Mouse (Mus musculus): ENCODE data around the gene Ccer2. TPM values are rescaled to one million over a fixed set of nuclear protein-coding genes. Genes with fewer than 3 reads are reported as not detected.

The Ccer2 gene
- polyA plus RNA-seq (2015; fragmentation: Nextera tagmentation; extraction: Ambion mirVana) = not detected in 2 replicates

DNA sequence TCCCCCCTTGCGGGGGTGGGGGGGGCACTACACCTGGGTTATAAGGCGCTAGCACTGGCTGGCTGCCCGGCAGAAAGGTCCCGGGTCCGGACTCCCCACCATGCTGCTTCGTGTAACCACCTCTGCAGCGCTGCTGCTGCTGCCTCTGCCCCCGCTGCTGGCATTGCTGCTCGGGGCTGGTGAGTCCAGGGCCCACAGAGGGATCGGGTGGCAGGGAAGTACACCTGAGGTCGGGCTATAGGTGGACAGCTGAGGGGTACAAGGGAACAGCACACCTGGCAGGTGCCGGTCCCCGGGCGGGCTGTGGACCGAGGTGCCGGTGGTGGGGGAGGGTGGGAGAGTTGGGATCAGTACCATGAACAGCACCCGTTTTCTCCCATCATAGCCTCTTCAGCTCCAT is at the start of gene Ccer2:
Gene Ccer2, plus strand, starts transcription at position 96 of the 400 bp plus-strand sequence.
- Histone ChIP-seq H3K9ac (no peak within 1 kb of the TSS), H3K4me3 (replicated peaks) (no peak within 1 kb of the TSS), H3K27ac (replicated peaks) (no peak within 1 kb of the TSS), H3K9me3 (replicated peaks) (no peaks in the 10 kb centered on the region), H3K27me3 (peaks cover 26% of the 10 kb centered on the region), H3K4me2 (no peak within 1 kb of the TSS), H3K36me3 (replicated peaks) (peaks cover 23% of the 10 kb centered on the region), H3K4me1 (replicated peaks) (peaks cover 7% of the 10 kb centered on the region; the same call in 1 of the 2 replicates)
- WGBS (ENCODE audit: insufficient replicate concordance) = 5% methylated on average over 17 of the region's 17 CpGs
- ATAC-seq (ENCODE audit: insufficient read depth) = no peak

DNA sequence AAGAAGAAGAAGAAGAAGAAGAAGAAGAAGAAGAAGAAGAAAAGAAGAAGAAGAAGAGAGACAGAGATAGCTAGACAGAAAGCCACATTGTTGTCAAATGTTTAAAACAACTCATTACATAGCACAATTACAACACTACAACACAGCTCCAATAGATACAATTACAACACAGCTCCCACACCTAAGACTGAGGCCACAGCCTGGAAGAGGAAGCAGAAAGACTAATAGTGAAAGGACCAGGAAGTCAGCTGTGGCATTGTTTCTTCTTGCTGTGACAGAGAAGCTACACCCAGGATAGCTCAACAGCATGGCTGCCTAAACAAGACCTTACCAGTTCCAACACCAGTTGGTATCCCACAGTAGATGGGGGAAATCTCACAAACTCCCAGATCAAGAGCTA is 46.5 kb upstream of the Ccer2 start:
- Histone ChIP-seq H3K4me2 (no peak overlapping the region), H3K9me3 (replicated peaks) (no peaks in the 10 kb centered on the region), H3K27ac (replicated peaks) (no peak overlapping the region), H3K36me3 (replicated peaks) (no peaks in the 10 kb centered on the region), H3K4me3 (replicated peaks) (no peak overlapping the region), H3K9ac (no peak overlapping the region), H3K4me1 (replicated peaks) (no peaks in the 10 kb centered on the region), H3K27me3 (0 out of 2 replicates have a peak, but pooled peaks cover under 1% of the 10 kb centered on the region)
- no peak for ATAC-seq (ENCODE audit: insufficient read depth)

DNA sequence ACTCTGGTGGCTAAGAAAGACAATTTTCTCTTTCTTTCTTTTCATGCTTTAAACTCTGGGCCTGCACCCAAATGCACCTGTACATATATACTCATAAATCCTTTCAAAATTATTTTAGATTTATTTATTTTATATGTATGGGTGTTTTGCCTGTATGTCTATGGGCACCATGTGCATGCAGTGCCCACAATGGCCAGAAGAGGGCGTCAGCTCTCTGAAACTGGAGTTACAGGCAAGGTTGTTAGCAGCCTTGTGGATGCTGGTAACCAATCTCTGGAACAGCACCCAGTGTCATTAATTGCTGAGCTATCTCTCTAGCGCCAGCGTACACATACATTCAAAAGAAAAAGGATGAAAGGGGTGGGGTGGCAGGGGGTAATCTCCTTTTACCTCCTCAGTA is 45.0 kb upstream of the Ccer2 start:
- Histone ChIP-seq H3K4me3 (replicated peaks) (no peak overlapping the region), H3K9ac (no peak overlapping the region), H3K27ac (replicated peaks) (no peak overlapping the region), H3K9me3 (replicated peaks) (no peaks in the 10 kb centered on the region), H3K36me3 (replicated peaks) (no peaks in the 10 kb centered on the region), H3K27me3 (peaks cover 10% of the 10 kb centered on the region; the same call in 1 of the 2 replicates), H3K4me2 (no peak overlapping the region), H3K4me1 (replicated peaks) (no peaks in the 10 kb centered on the region)
- no peak for ATAC-seq (ENCODE audit: insufficient read depth)
- 64% methylated on average over 3 of the region's 3 CpGs for WGBS (ENCODE audit: insufficient replicate concordance)

DNA sequence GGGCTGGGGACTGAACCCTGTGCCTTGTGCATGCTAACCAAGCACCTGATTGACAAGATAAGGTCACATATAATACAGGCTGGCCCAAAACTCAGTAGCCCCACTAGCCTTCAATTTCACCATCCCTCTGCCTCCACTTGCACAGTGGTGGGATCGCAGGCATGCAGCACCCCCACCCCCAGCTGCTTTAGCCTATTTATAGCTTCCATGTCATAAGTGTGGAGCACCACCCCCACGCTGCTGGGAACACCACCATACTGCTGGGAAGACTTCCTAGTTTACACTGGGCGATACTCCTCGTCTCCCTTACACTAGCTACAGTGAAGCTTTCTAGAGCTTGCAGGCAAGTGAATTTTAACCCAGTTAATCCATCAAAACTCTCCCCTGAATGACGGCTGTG is 41.3 kb upstream of the Ccer2 start:
- Histone ChIP-seq H3K9me3 (replicated peaks) (no peaks in the 10 kb centered on the region), H3K9ac (no peak overlapping the region), H3K4me3 (replicated peaks) (no peak overlapping the region), H3K27ac (replicated peaks) (no peak overlapping the region), H3K27me3 (peaks cover 32% of the 10 kb centered on the region), H3K4me2 (no peak overlapping the region), H3K4me1 (replicated peaks) (no peaks in the 10 kb centered on the region), H3K36me3 (replicated peaks) (no peaks in the 10 kb centered on the region)
- WGBS (ENCODE audit: insufficient replicate concordance) = 58% methylated on average over 5 of the region's 5 CpGs
- ATAC-seq (ENCODE audit: insufficient read depth) = no peak

GRCm38 (mm10) chr7:28715598-28715997 is 40.4 kb upstream of the Ccer2 start:
- H3K27ac ChIP-seq (replicated peaks) = no peak overlapping the region
- H3K9me3 ChIP-seq (replicated peaks) = no peaks in the 10 kb centered on the region
- ATAC-seq (ENCODE audit: insufficient read depth) = no peak
- no peaks in the 10 kb centered on the region for H3K36me3 ChIP-seq (replicated peaks)
- H3K4me3 ChIP-seq (replicated peaks) = no peak overlapping the region
- peaks cover 32% of the 10 kb centered on the region for H3K27me3 ChIP-seq
- H3K9ac ChIP-seq = no peak overlapping the region
- no peaks in the 10 kb centered on the region for H3K4me1 ChIP-seq (replicated peaks)
- H3K4me2 ChIP-seq = no peak overlapping the region
- WGBS (ENCODE audit: insufficient replicate concordance) = 75% methylated on average over 2 of the region's 2 CpGs

GRCm38 (mm10) chr7:28716590-28717281 is 39.2 kb upstream of the Ccer2 start, which contains the start of gene Fbxo17:
TSS of gene Fbxo17 (plus strand) at chr7:28716804.
- peak within 1 kb of the TSS; percentile 46 for H3K4me3 ChIP-seq (replicated peaks)
- ATAC-seq (ENCODE audit: insufficient read depth) = no peak
- no peak within 1 kb of the TSS for H3K27ac ChIP-seq (replicated peaks)
- peak within 1 kb of the TSS; percentile 65 for H3K4me2 ChIP-seq
- H3K4me1 ChIP-seq (replicated peaks) = no peaks in the 10 kb centered on the region
- H3K27me3 ChIP-seq = peaks cover 32% of the 10 kb centered on the region
- peak within 1 kb of the TSS; percentile 12; the same call in 1 of the 2 replicates for H3K9ac ChIP-seq
- WGBS (ENCODE audit: insufficient replicate concordance) = 4% methylated on average over 36 of the region's 36 CpGs
- H3K36me3 ChIP-seq (replicated peaks) = no peaks in the 10 kb centered on the region
- H3K9me3 ChIP-seq (replicated peaks) = no peaks in the 10 kb centered on the region

GRCm38 (mm10) chr7:28717726-28718125 is 38.2 kb upstream of the Ccer2 start:
- no peaks in the 10 kb centered on the region for H3K9me3 ChIP-seq (replicated peaks)
- 65% methylated on average over 10 of the region's 10 CpGs for WGBS (ENCODE audit: insufficient replicate concordance)

DNA sequence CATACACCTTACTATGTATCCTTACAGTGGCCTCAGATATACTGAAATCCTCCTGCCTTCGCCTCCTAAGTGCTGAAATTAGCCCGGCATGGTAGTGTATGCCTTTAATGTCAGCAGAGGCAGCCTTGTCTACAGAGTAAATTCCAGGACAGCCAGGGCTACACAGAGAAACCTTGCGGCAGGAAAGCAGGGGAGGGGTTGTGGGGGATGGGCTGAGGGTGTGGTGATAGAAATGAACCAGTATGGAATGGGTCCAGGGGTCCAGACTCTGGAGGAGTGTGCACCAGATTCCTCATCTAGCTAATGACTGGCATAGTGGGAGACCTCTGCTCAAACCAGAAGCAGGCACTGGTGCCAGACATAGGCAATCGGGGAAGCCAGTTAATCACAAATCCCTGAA is 36.8 kb upstream of the Ccer2 start:
- Histone ChIP-seq H3K4me2 (no peak overlapping the region), H3K4me1 (replicated peaks) (no peaks in the 10 kb centered on the region), H3K9me3 (replicated peaks) (no peaks in the 10 kb centered on the region), H3K27me3 (peaks cover 32% of the 10 kb centered on the region), H3K27ac (replicated peaks) (no peak overlapping the region), H3K4me3 (replicated peaks) (no peak overlapping the region), H3K36me3 (replicated peaks) (no peaks in the 10 kb centered on the region), H3K9ac (no peak overlapping the region)
- 45% methylated on average over 4 of the region's 4 CpGs for WGBS (ENCODE audit: insufficient replicate concordance)
- ATAC-seq (ENCODE audit: insufficient read depth) = no peak

More at GRCm38 (mm10) chr7:28717726-28718125, 38.2 kb upstream of the Ccer2 start:
- ATAC-seq (ENCODE audit: insufficient read depth) = no peak
- Histone ChIP-seq H3K4me3 (replicated peaks) (no peak overlapping the region), H3K4me1 (replicated peaks) (no peaks in the 10 kb centered on the region), H3K4me2 (no peak overlapping the region), H3K36me3 (replicated peaks) (no peaks in the 10 kb centered on the region), H3K9ac (no peak overlapping the region), H3K27ac (replicated peaks) (no peak overlapping the region), H3K27me3 (peaks cover 32% of the 10 kb centered on the region)

DNA sequence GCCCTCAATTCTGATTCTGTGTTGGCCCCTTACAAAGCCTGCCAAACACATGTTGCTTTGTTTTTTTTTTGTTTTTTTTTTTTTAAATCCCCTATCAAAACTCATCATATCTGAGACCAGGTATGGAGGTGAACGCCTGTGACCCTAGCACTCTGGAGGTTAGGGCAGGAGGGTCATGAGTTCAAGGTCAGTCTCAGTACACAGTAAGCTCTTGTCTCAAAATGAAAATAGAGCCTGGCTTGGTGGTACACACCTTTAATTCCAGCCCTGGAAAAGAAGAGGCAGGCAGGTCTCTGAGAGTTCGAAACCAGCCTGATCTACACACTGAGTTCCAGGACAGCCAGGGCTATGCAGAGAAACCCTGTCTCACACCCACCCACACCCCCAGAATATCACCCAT is 36.3 kb upstream of the Ccer2 start:
- Histone ChIP-seq H3K4me1 (replicated peaks) (no peaks in the 10 kb centered on the region), H3K27ac (replicated peaks) (no peak overlapping the region), H3K36me3 (replicated peaks) (no peaks in the 10 kb centered on the region), H3K9ac (no peak overlapping the region), H3K9me3 (replicated peaks) (no peaks in the 10 kb centered on the region), H3K4me3 (replicated peaks) (no peak overlapping the region), H3K27me3 (peaks cover 30% of the 10 kb centered on the region), H3K4me2 (no peak overlapping the region)
- no peak for ATAC-seq (ENCODE audit: insufficient read depth)
- 64% methylated on average over 2 of the region's 2 CpGs for WGBS (ENCODE audit: insufficient replicate concordance)

DNA sequence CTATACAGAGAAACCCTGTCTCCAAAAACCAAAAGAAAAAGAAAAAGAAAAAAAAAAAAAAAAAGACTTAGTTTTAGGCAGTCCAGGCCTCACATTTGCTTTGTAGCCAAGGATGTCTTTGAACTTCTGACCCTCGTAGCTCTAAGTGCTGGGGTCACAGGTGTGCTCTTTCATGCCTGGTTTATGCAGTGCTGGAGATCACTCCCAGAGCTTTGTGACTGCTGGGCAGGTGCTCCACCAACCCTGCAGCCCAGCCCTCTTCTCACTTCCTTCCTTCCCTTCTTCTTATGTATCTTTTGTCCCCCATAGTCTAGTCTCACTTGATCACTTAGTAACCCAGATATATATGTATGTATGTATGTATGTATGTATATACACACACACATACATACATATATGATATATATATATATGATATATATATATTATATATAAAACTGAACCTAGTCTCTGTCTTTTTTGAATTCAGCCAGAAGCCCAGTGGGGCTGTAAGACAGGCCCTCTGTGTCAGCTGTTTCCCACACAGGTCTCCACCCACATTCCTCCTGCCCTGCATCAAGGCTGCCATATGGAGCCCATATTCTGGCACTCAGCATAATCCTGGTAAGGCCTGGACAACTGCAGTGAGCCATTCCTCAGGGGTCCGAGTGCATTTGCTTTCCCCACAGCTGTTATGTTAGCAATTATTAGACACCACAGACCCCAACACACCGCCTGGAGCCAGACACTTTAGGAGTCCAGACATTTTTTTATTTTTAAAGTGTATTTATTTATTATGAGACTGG is 35.0 kb upstream of the Ccer2 start:
- 67% methylated on average over 3 of the region's 3 CpGs for WGBS (ENCODE audit: insufficient replicate concordance)
- no peak for ATAC-seq (ENCODE audit: insufficient read depth)
- no peaks in the 10 kb centered on the region for H3K4me1 ChIP-seq (replicated peaks)
- no peaks in the 10 kb centered on the region for H3K36me3 ChIP-seq (replicated peaks)
- H3K9ac ChIP-seq = no peak overlapping the region
- H3K27me3 ChIP-seq = peaks cover 22% of the 10 kb centered on the region
- no peak overlapping the region for H3K27ac ChIP-seq (replicated peaks)
- H3K4me2 ChIP-seq = no peak overlapping the region
- no peak overlapping the region for H3K4me3 ChIP-seq (replicated peaks)
- H3K9me3 ChIP-seq (replicated peaks) = no peaks in the 10 kb centered on the region

GRCm38 (mm10) chr7:28722079-28722478 is 33.9 kb upstream of the Ccer2 start:
- H3K9me3 ChIP-seq (replicated peaks) = no peaks in the 10 kb centered on the region
- no peak for ATAC-seq (ENCODE audit: insufficient read depth)
- H3K4me3 ChIP-seq (replicated peaks) = no peak overlapping the region
- H3K36me3 ChIP-seq (replicated peaks) = no peaks in the 10 kb centered on the region
- H3K27me3 ChIP-seq = peaks cover 12% of the 10 kb centered on the region
- H3K27ac ChIP-seq (replicated peaks) = no peak overlapping the region
- H3K9ac ChIP-seq = no peak overlapping the region
- 77% methylated on average over 7 of the region's 7 CpGs for WGBS (ENCODE audit: insufficient replicate concordance)
- H3K4me1 ChIP-seq (replicated peaks) = peaks cover 5% of the 10 kb centered on the region; the same call in 1 of the 2 replicates
- no peak overlapping the region for H3K4me2 ChIP-seq

Measured in liver, embryonic 15.5 days (tissue).